Mouse (Mus musculus) ES-E14 (cell line): ENCODE data around the gene Anxa4.

Experiments
- CHD2 ChIP-seq: IDR thresholded peaks from 2 replicates; pipeline ENCODE4 v1.6.1; 2014; ENCODE audit warnings: mild to moderate bottlenecking, low read depth, low read length, inconsistent platforms
- HCFC1 ChIP-seq: IDR thresholded peaks from 2 replicates; pipeline ENCODE4 v1.6.1; 2012; ENCODE audit warnings: low read length, inconsistent platforms, borderline replicate concordance; ENCODE audit not compliant: insufficient read depth
- MAFK ChIP-seq: IDR thresholded peaks from 2 replicates; pipeline ENCODE4 v1.6.1; 2014; ENCODE audit warnings: mild to moderate bottlenecking, low read depth, low read length, inconsistent platforms; ENCODE audit not compliant: insufficient read depth
- ZC3H11A ChIP-seq: IDR thresholded peaks from 2 replicates; pipeline ENCODE4 v1.6.1; 2012; ENCODE audit warnings: low read depth, mild to moderate bottlenecking, inconsistent platforms, low read length, borderline replicate concordance
- ZNF384 ChIP-seq: IDR thresholded peaks from 2 replicates; pipeline ENCODE4 v1.6.1; 2012; ENCODE audit warnings: low read depth, low read length, inconsistent platforms

DNA sequence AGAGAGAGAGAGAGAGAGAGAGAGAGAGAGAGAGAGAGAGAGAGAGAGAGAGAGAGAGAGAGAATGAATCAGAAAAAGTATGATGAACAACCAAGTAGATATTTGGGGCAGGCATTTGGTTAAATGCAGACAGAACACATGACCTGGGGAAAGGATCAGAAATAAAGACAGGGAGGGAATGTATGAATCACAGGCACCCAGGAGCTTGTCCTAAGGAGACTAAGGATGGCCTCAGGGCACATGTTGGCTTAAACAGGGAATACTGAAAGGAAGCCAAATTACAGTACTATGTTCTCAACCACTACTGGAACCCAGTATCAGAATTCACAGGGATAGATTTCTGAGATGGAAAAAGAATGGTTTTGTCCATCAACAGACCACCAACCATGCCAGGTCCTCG lies 106.4 kb downstream of the Anxa4 start:
- no peak for TF ChIP-seq HCFC1
- no peak for TF ChIP-seq CHD2
- TF ChIP-seq MAFK: no peak
- TF ChIP-seq ZNF384: no peak
- TF ChIP-seq ZC3H11A: no peak
